Mouse (Mus musculus) limb, embryonic 13.5 days (tissue): Measurements from ENCODE around the gene S100a1. TPM values are rescaled to one million over a fixed set of nuclear protein-coding genes. Genes with fewer than 3 reads are reported as not detected.

Experiments used
- ATAC-seq: fragments of 200-750 bp; cut with Nextera tagmentation; 2 replicates; pipeline ENCODE4 v1.8.0; 2017; ENCODE audit warnings: low read depth, moderate number of reproducible peaks, moderate TSS enrichment; ENCODE audit not compliant: low FRiP score
- H3K27ac ChIP-seq: fragments of 300-500 bp; sonication (generic); 2 replicates; pipeline ENCODE4 v1.5.1; 2015; ENCODE audit warnings: inconsistent platforms, mild to moderate bottlenecking, moderate library complexity
- H3K27me3 ChIP-seq: fragments of 300-500 bp; sonication (generic); 2 replicates; pipeline ENCODE4 v1.6.1; 2015; ENCODE audit warnings: mild to moderate bottlenecking, inconsistent platforms
- H3K36me3 ChIP-seq: fragments of 300-500 bp; sonication (generic); 2 replicates; pipeline ENCODE4 v1.6.1; 2015; ENCODE audit warnings: inconsistent platforms, mild to moderate bottlenecking, moderate library complexity
- H3K4me1 ChIP-seq: fragments of 300-500 bp; sonication (generic); 2 replicates; pipeline ENCODE4 v1.6.1; 2015; ENCODE audit warnings: inconsistent platforms
- H3K4me2 ChIP-seq: fragments of 300-500 bp; sonication (generic); replicated peaks from 2 replicates; pipeline ENCODE4 v1.6.1; 2015; ENCODE audit warnings: inconsistent platforms, mild to moderate bottlenecking, moderate library complexity
- H3K4me3 ChIP-seq: fragments of 300-500 bp; sonication (generic); 2 replicates; pipeline ENCODE4 v1.5.1; 2015; ENCODE audit warnings: moderate library complexity, mild to moderate bottlenecking, inconsistent platforms
- H3K9ac ChIP-seq: fragments of 300-500 bp; sonication (generic); 2 replicates; pipeline ENCODE4 v1.6.1; 2015; ENCODE audit warnings: mild to moderate bottlenecking, inconsistent platforms
- H3K9me3 ChIP-seq: fragments of 300-500 bp; sonication (generic); 2 replicates; pipeline ENCODE4 v1.6.1; 2016; ENCODE audit warnings: inconsistent platforms
- WGBS: fragments of 180-500 bp; shearing (Covaris S2); methylation state at CpG from one replicate; pipeline ENCODE4 v1.1.7; 2015; 5-methylcytosine and 5-hydroxymethylcytosine counted together
- polyA plus RNA-seq: library from polyadenylated mRNA; unstranded; fragments of >200 nt; fragmentation: Nextera tagmentation; extraction: Ambion mirVana; gene quantifications from 2 replicates; pipeline ENCODE4 v1.2.1, GENCODE M21; 2015

Gene S100a1
- polyA plus RNA-seq, 1 experiment from 2014 or later: 14.2 TPM

GRCm38 (mm10) chr3:90531713-90532112 lies 17.5 kb upstream of the S100a1 start:
- no peaks in the 10 kb centered on the region for H3K4me1 ChIP-seq
- no peaks in the 10 kb centered on the region for H3K27me3 ChIP-seq
- no peaks in the 10 kb centered on the region for H3K9me3 ChIP-seq
- H3K36me3 ChIP-seq: no peaks in the 10 kb centered on the region
- no peak overlapping the region for H3K27ac ChIP-seq
- H3K4me2 ChIP-seq: no peak overlapping the region
- WGBS: 61% methylated on average over 5 of the region's 5 CpGs
- ATAC-seq: no peak
- no peak overlapping the region for H3K9ac ChIP-seq
- no peak overlapping the region for H3K4me3 ChIP-seq

DNA sequence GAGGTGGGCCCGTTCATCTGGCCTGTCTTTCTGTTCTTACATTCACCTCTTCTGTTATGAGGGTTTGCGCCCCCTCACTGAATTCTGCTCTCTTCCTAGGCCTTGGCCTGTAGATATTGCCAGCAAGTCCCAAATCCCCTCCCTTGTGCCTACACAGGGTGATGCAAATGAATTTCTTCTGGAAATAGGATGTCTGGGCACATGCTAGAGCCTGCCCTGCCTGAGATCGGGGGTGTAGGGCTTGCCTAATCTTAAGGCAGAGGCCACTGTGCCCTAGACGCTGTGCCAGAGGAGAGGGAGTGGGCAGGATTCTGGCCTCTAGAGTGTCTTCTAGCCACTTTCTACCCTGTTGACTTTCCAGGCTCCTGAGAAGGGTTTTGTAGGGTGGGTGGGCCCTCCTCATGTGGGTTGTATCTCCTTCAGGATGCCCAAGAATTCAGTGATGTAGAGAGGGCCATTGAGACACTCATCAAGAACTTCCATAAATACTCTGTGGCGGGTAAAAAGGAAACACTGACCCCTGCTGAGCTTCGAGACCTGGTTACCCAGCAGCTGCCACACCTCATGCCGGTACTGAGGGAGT lies 13.2 kb upstream of the S100a1 start:
- ATAC-seq: no peak
- Histone ChIP-seq H3K36me3 (no peaks in the 10 kb centered on the region), H3K4me1 (no peaks in the 10 kb centered on the region), H3K9ac (no peak overlapping the region), H3K27me3 (no peaks in the 10 kb centered on the region), H3K27ac (no peak overlapping the region), H3K4me3 (no peak overlapping the region), H3K9me3 (no peaks in the 10 kb centered on the region), H3K4me2 (no peak overlapping the region)
- 86% methylated on average over 7 of the region's 7 CpGs for WGBS

DNA sequence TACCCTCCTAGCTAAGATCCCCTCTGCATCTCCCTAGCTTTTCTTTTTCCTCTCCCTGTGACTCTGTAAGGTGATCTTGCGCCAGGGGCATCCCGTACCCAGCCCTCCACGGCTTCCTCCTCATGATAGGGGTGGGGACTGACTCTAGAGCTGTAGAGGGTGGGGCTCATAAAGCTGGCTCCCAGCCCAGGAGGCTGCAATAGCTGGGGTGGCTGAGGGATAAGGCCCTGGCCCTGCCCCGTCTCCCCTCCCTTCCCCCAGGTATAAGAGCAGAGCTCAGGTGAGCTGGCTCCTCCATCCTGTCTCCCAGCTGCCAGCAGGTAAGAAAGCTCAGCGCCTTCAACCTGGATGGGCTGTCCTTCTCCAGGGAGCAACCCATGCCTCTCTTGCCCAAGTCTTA lies 12.4 kb upstream of the S100a1 start, which contains the start of gene S100a14:
Gene S100a14, plus strand, starts transcription at position 277 of the 400 bp plus-strand sequence.
- H3K27me3 ChIP-seq: no peaks in the 10 kb centered on the region
- 57% methylated on average over 5 of the region's 5 CpGs for WGBS
- H3K36me3 ChIP-seq: no peaks in the 10 kb centered on the region
- H3K9ac ChIP-seq: no peak within 1 kb of the TSS
- H3K27ac ChIP-seq: no peak within 1 kb of the TSS
- H3K4me3 ChIP-seq: no peak within 1 kb of the TSS
- no peaks in the 10 kb centered on the region for H3K4me1 ChIP-seq
- no peak within 1 kb of the TSS for H3K4me2 ChIP-seq
- ATAC-seq: no peak
- no peaks in the 10 kb centered on the region for H3K9me3 ChIP-seq

DNA sequence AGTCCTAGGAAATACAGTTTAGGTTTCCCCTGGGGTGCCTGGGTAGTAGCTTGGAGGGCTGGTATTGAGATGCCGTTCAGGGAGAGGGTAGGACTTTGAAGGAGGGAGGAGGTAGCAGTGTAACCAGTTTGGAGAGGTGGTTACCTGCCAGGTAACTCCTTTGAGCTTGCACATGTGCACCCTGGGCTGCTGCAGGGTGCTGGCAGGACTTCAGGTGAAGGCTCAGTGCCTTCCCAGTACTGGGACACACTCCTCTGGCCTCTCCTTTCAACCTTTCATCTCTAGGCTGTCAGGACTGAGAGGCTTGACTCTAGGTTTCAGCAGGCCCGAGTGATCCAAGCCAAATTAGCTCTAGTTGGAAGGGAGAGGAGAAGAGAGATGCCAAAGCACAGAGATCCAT lies 11.9 kb upstream of the S100a1 start:
- Histone ChIP-seq H3K4me1 (no peaks in the 10 kb centered on the region), H3K9ac (no peak overlapping the region), H3K9me3 (no peaks in the 10 kb centered on the region), H3K4me3 (no peak overlapping the region), H3K36me3 (no peaks in the 10 kb centered on the region), H3K27ac (no peak overlapping the region), H3K4me2 (no peak overlapping the region), H3K27me3 (no peaks in the 10 kb centered on the region)
- ATAC-seq: no peak
- WGBS: 75% methylated on average over 2 of the region's 2 CpGs

- no peaks in the 10 kb centered on the region for H3K9me3 ChIP-seq
- H3K27me3 ChIP-seq: no peaks in the 10 kb centered on the region
- WGBS: 68% methylated on average over 4 of the region's 4 CpGs
- no peak overlapping the region for H3K27ac ChIP-seq
- H3K4me3 ChIP-seq: no peak overlapping the region
- H3K9ac ChIP-seq: no peak overlapping the region
- ATAC-seq: no peak
- H3K36me3 ChIP-seq: no peaks in the 10 kb centered on the region
- no peak overlapping the region for H3K4me2 ChIP-seq
- no peaks in the 10 kb centered on the region for H3K4me1 ChIP-seq
Measured at GRCm38 (mm10) chr3:90525421-90525820, 11.2 kb upstream of the S100a1 start.

GRCm38 (mm10) chr3:90517711-90518110 lies 3.5 kb upstream of the S100a1 start:
- Histone ChIP-seq H3K9me3 (no peaks in the 10 kb centered on the region), H3K27ac (no peak overlapping the region), H3K27me3 (peaks cover 14% of the 10 kb centered on the region), H3K4me1 (peaks cover 17% of the 10 kb centered on the region), H3K4me2 (no peak overlapping the region), H3K4me3 (no peak overlapping the region), H3K36me3 (no peaks in the 10 kb centered on the region), H3K9ac (no peak overlapping the region)
- ATAC-seq: no peak
- 81% methylated on average over 4 of the region's 4 CpGs for WGBS

- no peak overlapping the region for H3K9ac ChIP-seq
- peaks cover 19% of the 10 kb centered on the region for H3K27me3 ChIP-seq
- no peak overlapping the region for H3K27ac ChIP-seq
- no peak overlapping the region for H3K4me3 ChIP-seq
- peak overlapping the region; percentile 81; the same call in 1 of the 2 replicates for H3K4me2 ChIP-seq
- H3K36me3 ChIP-seq: no peaks in the 10 kb centered on the region
- ATAC-seq: no peak
- 87% methylated on average over 4 of the region's 4 CpGs for WGBS
- H3K9me3 ChIP-seq: no peaks in the 10 kb centered on the region
- H3K4me1 ChIP-seq: peaks cover 17% of the 10 kb centered on the region
Measured at GRCm38 (mm10) chr3:90515789-90516188, 1.6 kb upstream of the S100a1 start.

GRCm38 (mm10) chr3:90515242-90515641 lies 1.1 kb upstream of the S100a1 start:
- Histone ChIP-seq H3K27me3 (peaks cover 19% of the 10 kb centered on the region), H3K9me3 (no peaks in the 10 kb centered on the region), H3K4me3 (peak overlapping the region; percentile 43), H3K36me3 (no peaks in the 10 kb centered on the region), H3K4me1 (peaks cover 17% of the 10 kb centered on the region), H3K4me2 (peak overlapping the region; percentile 81), H3K9ac (peak overlapping the region; percentile 66), H3K27ac (no peak overlapping the region)
- WGBS: 50% methylated on average over 1 of the region's 1 CpGs
- ATAC-seq: no peak

- no peak overlapping the region for H3K27ac ChIP-seq
- peak; percentile 77; the same call in 1 of the 2 replicates for ATAC-seq
Measured at GRCm38 (mm10) chr3:90514691-90515090, 499 bp upstream of the S100a1 start.

DNA sequence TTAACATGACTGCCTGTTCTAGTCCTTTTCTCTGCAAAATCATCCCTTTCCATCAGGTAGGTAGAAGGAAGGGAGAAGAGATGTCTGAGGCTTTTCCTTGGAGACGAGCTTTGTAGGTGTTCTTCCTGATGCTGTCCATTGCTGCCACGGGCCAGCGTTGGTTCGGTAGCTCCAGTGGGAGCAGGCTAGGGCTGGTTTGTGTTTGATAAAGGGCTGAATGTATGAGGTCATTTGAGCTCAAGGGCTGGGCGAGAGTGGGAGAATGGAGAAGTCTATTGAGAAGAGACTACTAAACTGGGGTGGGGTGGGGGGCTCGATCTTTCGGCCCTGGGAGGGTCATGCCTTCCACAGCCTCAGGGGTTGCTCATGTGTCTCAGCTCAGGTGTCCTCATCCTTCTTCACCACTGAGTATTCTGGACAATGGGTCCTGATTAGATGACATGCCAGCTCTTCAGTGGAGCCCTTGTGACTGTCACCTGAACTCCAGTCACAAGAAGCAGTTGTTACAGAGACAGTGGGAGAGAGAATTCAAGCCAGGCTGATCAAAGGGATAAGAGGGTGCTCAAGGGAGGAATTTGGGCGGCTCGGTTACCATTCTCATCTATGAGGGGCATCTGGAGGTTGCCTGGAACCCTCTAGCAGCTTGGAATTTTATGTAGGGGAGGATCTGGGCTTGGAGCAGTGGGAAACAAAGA lies 1.1 kb downstream of the S100a1 start:
- H3K4me3 ChIP-seq: no peak overlapping the region
- 68% methylated on average over 9 of the region's 9 CpGs for WGBS
- H3K4me1 ChIP-seq: peaks cover 19% of the 10 kb centered on the region
- H3K9me3 ChIP-seq: no peaks in the 10 kb centered on the region
- no peaks in the 10 kb centered on the region for H3K36me3 ChIP-seq
- peaks cover 19% of the 10 kb centered on the region for H3K27me3 ChIP-seq
- ATAC-seq: no peak
- H3K4me2 ChIP-seq: peak overlapping the region; percentile 81
- no peak overlapping the region for H3K9ac ChIP-seq
- H3K27ac ChIP-seq: no peak overlapping the region

More at GRCm38 (mm10) chr3:90514691-90515090, 499 bp upstream of the S100a1 start:
- no peaks in the 10 kb centered on the region for H3K36me3 ChIP-seq
- peaks cover 17% of the 10 kb centered on the region for H3K4me1 ChIP-seq
- no peaks in the 10 kb centered on the region for H3K9me3 ChIP-seq
- under 1% methylated on average over 10 of the region's 10 CpGs for WGBS
- peak overlapping the region; percentile 66 for H3K9ac ChIP-seq
- peaks cover 19% of the 10 kb centered on the region for H3K27me3 ChIP-seq
- H3K4me3 ChIP-seq: peak overlapping the region; percentile 43
- peak overlapping the region; percentile 81 for H3K4me2 ChIP-seq

DNA sequence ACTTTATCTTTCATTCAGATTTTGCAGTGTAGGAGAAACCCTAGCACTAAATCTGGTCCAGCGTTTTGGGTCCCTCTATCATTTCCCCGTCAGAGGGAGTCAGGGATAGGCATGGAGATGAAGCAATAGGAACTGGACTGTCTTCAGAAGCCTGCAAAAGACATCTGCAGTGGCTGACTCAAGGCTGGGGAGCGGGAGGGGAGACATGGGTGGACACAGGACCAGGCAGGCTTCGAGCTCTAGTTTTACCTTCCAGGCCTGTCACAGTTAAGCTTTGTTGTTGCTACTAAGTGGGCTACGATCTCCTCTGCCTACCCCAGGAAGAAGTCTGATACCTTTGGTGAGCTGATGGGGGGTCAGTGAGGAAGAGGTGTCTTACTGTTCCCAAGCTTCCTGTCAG lies 1.9 kb downstream of the S100a1 start:
- 81% methylated on average over 5 of the region's 5 CpGs for WGBS
- no peak for ATAC-seq
- Histone ChIP-seq H3K36me3 (peaks cover 5% of the 10 kb centered on the region), H3K9ac (no peak overlapping the region), H3K27me3 (peaks cover 19% of the 10 kb centered on the region), H3K4me1 (peaks cover 28% of the 10 kb centered on the region), H3K4me3 (no peak overlapping the region), H3K9me3 (no peaks in the 10 kb centered on the region), H3K4me2 (no peak overlapping the region), H3K27ac (no peak overlapping the region)

DNA sequence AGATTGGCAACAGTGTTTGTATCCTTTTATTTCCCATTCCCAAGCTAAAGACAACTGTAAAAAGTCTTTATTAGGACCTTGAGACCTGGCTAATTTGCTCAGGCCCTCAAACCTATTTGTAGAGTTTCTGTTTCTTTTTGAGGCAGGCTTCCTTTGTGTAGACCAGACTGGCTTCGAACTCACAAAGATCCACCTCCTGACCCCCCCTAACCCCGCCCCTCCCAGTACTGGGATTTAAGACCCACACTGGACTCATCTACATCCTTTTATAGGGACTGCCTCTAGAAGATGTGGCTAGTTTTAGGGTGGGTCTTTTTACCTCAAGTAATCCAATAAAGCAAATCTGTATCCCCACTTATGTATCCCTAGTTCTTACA lies 4.5 kb downstream of the S100a1 start:
- Histone ChIP-seq H3K27me3 (peaks cover 19% of the 10 kb centered on the region), H3K4me2 (peak overlapping the region; percentile 56), H3K36me3 (peaks cover 29% of the 10 kb centered on the region), H3K4me1 (peaks cover 27% of the 10 kb centered on the region), H3K4me3 (peak overlapping the region; percentile 74), H3K9me3 (no peaks in the 10 kb centered on the region), H3K9ac (no peak overlapping the region), H3K27ac (peak overlapping the region; percentile 58; the same call in 1 of the 2 replicates)
- 26% methylated on average over 2 of the region's 2 CpGs for WGBS
- ATAC-seq: peak; percentile 1; the same call in 1 of the 2 replicates
